Mouse (Mus musculus) adrenal gland, postnatal 36 days (tissue): ENCODE measurements around the gene Agk. TPM values are rescaled to one million over a fixed set of nuclear protein-coding genes. Genes with fewer than 3 reads are reported as not detected.

ENCODE experiments used
- DNase-seq, 2 experiments: peaks; one replicate each; pipeline ENCODE4 v3.0.0; 2021; ENCODE audit warnings: mixed read lengths in 1 of 2
- total RNA-seq, 2 experiments: library from RNA; stranded (reverse); gene quantifications; 2 replicates each; pipeline ENCODE4 v1.2.3; 2021

The Agk gene
- total RNA-seq, 2 experiments from 2014 or later = 23.5 to 43.0 TPM

GRCm38 (mm10) chr6:40443281-40443928 lies 118.4 kb downstream of the Agk start:
- no peak for DNase-seq

Other genes with a start within 250 kb of the Agk start
- 10 to 100 TPM; 11.9 to 15.4 TPM for gene E330009J07Rik, start 111.0 kb downstream of the Agk start, total RNA-seq
- gene Wee2, start 113.9 kb downstream of the Agk start, total RNA-seq = not detected
- 10 to 100 TPM; 47.4 to 48.1 TPM for gene Ssbp1, start 146.2 kb downstream of the Agk start, total RNA-seq
- gene Tas2r137, start 166.1 kb downstream of the Agk start, total RNA-seq = not detected
- not detected for gene Tas2r108, start 168.4 kb downstream of the Agk start, total RNA-seq
- not detected for gene Prss37, start 194.3 kb downstream of the Agk start, total RNA-seq
- not detected for gene Olfr461, start 229.9 kb downstream of the Agk start, total RNA-seq
- gene Olfr460, start 244.3 kb downstream of the Agk start, total RNA-seq = not detected